16 mouse cellular contexts compared by ENCODE assay signal in the genomic region with DNA sequence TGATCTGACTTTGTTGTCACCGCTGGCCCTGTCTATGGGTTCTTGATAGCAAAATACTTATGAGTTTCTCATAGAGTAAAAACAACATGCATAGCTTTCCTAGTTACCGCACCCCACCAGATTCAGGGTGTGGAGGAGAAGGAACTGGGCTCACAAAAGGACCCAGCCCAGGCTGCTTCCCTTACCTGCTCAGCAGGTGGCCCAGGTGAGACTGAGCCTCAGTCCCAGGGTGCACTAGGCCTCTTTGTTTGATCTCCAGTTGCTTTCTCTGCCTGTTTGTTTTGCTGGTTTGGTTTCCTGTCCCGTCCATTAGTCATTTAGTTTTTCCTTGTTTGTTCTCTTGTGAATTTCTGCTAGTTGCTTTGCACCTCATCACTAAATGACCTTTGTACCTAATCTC.
DNase-seq lines count a peak whose midpoint lies in the region.
"Had no signal": no experiment of that assay in that cellular context is flagged by ENCODE, and none has a peak within 500 bp of the region (broad histone marks: within the 10 kb centered on the region; RNA-seq: fewer than 3 reads in every experiment).

No protein-coding gene starts in this region.

- 48% methylated on average over 3 of the region's 3 CpGs for WGBS in large intestine, adult 2 months

- peak; percentile 31 for DNase-seq in urinary bladder, postnatal 14 days (ENCODE audit: low spot score)
- no peak for DNase-seq in urinary bladder, postnatal 4 days (ENCODE audit: low spot score in 2 of 2)
- peak; percentile 60 for DNase-seq in R1 (ENCODE audit: low read depth, low spot score)
- peak; percentile 18 for DNase-seq in large intestine, adult 2 months (ENCODE audit: low read depth, low spot score)
- DNase-seq in urinary bladder, postnatal 36 days (ENCODE audit: low spot score in 2 of 2) = peak; percentile 3 to 15
- no peak for DNase-seq in ovary, adult 18-20 months (ENCODE audit: low spot score)
- no peak for DNase-seq in adrenal gland, postnatal 4 days (ENCODE audit: low spot score in 2 of 2)
- DNase-seq: adrenal gland, postnatal 25 days; cerebellum, adult 18-20 months; cerebellum, postnatal 10 days; heart, postnatal 14 days; kidney, postnatal 14 days; left cerebral cortex, postnatal 4 days; lung, postnatal 10 days; midbrain, embryonic 14.5 days; thymus, postnatal 14 days had no signal

Comparison
In these comparisons a context has a peak if more than half of its experiments do, and no peak if none do; other contexts are left out.
1. DNase-seq: peak in urinary bladder, postnatal 14 days (single experiment), R1 (single experiment), large intestine, adult 2 months (single experiment) and urinary bladder, postnatal 36 days (2 of 2); none in urinary bladder, postnatal 4 days (0 of 2), ovary, adult 18-20 months (single experiment) and adrenal gland, postnatal 4 days (0 of 2).